Mouse (Mus musculus) spleen, postnatal 14 days (tissue): ENCODE data around the gene Cd200r1.

ENCODE experiments used
- DNase-seq, 2 experiments: peaks; one replicate each; pipeline ENCODE4 v3.0.0; 2021 to 2022; ENCODE audit warnings: low spot score in 2 of 2

Cd200r1 gene

DNA sequence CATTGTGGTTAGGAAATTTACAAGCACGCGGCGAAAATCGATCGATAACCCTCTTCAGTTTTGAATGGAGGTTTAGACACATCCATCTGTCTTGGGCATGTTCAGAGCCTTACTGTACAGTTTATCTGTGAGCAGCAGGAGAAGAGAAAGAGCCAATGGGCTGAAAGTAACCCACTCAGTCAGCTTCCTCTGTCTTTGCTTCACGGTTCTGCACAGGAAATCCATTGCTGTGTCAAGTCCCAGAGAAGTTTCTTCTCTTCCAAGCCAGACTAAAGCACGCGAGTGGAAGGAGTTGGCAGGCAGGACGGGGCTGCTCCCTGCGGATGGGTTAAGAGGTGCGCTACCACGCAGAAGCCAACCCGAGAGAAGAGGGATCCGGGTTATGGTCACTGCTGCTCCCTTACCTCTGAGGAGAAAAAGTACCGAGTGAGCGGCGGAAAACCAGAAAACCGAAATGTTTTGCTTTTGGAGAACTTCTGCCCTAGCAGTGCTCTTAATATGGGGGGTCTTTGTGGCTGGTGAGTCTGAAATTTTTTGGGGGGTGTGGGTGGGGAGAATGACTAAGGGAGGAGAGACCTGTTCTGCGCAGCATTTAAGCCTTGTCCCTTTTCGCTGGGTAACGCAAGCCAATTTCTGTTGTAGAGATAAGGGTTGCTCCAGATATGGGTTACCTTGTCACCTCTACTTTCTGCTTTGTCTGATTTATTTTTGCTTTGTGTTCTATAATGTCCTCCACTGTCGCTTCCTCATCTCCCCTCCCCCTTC is at the start of gene Cd200r1:
Cd200r1 (plus strand) TSS at position 182 of the 765 bp plus-strand sequence.
- DNase-seq: no peak

DNA sequence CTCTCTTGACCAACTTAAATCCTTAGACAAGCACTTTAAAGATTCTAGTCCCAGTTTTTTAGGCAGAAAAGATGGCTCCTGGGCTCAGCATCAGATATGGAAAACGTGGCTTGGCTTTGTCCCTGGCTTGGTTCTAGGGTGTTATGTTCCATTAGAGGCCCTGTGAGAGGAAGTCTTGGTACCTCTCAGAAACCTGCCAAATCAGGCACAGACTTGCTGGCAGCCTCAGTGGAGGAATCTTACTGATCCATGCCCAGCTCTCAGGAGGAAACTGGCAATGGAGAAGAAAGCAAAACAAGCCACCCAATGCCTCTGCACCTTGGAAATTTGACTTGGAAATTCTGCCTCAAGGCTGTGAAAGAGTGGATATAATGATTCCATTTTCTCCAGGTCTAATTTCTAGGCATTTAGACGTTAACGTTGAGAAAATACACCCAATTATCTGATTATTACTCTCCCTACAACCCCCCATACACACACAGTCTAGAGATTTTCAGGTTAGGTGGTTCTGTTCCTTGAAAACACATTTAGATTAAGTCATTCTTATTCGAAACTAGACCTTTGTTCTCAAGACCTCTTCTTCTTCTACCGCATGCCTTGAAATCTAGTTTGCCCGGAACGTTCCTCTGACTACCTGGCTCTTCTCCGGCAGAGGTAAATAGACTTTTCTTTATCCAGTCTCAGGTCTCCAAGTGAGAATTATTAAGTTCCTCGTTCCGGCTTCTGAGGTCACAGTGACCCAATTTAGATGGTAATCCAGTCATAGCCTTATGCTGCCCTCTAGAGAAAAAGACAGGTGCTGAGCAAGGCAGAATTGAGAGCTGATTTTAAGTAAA is 49.0 kb upstream of the Cd200r1 start:
- no peak for DNase-seq

DNA sequence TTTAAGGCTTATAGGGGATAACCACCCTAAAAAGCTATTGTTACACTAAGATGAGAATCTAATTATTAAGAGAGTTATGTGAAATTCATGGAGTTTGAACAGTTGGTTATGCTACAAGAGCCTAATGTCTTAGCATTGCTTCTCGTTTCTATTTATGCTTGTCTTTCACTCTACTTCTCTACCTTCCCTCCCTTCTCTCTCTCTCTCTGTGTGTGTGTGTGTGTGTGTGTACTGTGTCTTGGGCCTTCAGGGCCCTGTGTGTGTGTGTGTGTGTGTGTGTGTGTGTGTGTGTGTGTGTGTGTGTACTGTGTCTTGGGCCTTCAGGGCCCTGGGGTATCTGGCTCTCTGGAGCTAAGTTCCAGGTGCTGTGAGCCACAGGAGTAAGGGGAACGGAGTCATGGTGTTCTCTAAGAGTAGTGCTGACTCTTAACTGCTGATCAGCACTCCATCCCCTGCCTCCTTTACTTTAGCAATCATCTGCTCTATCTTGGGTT is 48.3 kb upstream of the Cd200r1 start:
- no peak for DNase-seq

DNA sequence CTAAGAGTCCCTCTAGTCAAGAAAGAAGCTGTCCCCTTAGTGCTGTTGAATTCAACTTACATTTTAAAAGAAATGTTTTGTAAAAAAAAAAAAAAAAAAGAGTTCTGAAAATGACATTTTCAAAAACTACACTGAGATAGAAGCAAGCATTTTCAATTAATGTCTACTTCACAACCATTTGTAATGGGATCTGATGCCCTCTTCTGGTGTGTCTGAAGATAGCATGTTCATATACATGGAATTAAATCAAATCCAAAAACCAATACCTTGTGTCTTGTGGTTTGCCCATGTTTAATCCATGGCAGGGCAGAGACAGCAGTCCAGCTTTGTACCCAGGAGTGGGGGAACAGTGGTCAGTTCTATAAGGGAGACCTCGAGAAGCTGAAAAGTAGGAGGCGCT is 47.7 kb upstream of the Cd200r1 start:
- no peak for DNase-seq

DNA sequence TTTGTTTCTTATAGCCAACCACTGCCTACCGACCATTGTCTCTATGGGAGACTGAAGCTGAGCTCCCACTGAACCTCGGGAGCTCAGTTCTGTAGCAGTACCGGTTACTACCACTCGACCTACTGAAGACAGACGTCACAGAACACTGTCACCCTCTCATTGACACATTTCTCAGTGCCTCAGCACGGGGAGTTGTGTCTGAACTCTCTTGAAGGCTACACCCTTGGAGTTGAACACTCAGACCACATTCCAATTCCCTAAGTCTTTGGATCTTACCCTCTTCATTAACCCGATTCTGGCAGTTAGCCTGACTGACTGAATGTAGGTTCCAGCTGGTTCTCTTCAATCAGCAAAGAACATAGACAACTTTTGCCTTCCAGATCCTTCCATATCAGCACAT is 46.2 kb upstream of the Cd200r1 start:
- DNase-seq: no peak

DNA sequence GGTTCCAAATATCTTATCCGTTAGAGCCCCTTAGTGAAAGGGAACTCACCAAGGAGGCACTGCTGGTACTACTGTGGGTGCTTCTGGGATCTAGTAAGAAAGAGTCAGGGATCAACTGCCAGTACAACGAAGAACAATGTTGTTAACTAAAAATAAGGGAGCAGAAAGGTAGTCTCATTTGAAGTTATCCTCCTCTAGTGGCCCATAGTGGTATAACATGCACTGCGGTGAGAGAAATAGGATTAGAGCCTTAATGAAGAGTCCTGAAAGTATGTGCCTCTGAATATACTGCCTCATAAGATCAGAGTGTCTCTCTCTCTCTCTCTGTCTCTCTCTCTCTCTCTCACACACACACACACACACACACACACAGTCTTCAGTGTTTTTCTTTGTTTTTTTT is 45.0 kb upstream of the Cd200r1 start:
- DNase-seq: no peak

DNA sequence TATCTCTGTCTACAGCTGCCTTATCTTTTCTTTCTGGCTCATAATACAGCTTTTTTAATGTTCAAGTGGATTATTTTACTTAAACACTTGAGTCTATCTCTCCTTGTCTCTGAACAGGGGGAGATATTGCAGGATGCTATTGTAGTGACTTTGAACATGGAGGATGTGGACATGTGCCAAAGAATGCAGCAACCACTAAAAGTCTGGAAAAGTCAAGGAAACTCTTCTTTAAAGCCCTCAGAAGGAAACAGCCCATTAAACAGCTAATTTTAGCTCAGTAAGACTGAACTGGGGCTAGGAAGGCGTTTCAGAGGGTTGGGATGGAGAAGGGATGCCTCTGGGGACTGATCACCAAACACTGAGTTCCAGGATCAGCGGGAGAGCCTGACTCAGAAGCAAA is 42.9 kb upstream of the Cd200r1 start:
- no peak for DNase-seq

DNA sequence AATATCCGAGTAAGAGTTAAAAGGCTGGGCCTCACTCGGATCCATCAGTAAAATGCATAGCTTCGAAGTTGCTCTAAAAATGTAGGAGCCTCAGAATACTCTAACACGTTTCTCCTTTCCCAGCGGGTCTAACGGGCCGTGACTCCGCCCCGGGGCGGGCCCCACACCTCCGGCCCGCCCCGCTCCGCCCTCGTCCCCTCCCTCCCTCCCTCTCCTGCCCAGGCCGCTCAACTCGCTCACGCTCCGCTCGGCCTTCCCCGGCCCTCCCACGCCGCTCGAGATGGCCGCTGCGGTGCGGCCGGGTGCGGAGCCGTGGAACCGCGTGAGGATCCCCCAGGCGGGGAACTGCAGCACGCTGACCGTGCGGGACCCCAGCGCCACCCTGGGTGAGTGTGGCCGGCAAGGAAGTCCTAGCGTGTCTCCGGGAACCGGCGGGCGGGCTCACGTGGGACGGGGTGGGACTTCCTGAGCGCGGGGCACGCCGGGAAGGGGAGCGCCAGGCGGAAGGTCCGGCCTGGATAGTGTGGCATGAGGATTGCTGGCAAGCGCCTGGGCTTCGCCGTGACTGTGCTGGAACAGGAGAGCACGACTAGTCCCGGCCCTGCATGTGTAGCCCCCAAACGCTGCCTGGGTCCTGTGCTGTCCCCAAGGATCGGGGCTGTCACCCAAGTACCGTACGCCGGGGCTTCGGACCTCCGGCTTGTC is 41.3 kb upstream of the Cd200r1 start, which contains the start of gene Nepro:
Nepro (plus strand) TSS at position 219 of the 705 bp plus-strand sequence.
- peak; percentile 78 to 84 for DNase-seq

DNA sequence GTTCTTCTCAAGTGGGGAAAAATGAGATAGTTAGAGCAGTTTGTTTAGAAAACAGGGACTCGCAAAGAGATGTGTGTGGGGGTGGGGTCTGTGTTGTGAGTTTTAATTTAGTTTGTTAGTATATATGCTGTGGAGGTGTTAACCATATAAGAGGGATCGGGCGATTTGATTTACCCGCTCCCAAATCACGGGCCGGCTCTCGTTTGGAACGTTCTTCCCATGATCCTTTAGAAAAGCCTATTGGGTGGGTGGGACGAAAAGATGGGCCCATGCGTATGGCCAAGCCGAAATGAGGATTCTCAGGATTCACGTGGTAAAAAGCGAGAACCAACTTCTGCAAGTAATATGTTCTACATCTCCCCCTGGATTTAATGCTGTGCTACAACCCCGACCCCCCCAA is 40.7 kb upstream of the Cd200r1 start:
- no peak for DNase-seq

DNA sequence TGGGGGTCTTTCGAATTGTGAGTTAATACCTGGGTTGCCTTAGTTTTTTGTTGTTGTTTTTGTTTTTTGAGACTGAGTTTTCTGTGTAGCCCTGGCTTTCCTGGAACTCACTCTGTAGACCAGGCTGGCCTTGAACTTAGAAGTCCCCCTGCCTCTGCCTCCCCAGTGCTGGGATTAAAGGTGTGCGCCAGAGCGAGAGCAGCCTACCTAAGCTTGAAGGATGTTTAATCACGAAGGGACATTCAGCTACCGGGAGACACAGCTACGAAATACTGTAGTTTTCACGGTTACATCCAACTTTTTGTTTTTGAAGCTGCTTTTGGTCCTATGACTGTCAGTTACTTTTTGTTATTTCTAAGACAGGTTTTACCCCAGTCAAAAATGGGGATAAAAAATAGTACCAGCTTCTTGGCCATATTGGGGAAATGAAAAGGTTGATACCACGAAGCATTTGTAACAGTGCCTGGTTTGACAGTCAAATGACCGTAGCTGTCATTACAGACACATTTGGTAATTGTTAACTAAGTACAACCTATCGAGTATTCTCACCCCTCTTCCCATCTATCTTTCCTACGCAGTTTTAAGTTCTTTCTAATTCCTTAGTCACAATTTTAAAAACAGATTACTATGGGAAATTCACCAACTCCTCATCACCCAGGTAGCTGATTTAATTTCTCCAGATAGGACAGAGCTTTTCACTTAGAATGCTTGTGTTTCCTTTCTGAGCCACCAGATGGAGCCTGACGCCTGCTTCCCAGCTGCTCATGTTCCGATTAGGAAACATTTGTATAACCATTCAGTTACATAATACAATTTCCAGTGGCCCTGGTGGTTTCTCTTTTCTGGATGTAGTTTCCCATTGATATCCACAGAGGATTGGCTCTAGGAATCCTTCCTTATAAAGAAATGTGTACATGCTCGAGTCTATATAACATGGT is 40.0 kb upstream of the Cd200r1 start:
- DNase-seq: peak; percentile 14 to 51

DNA sequence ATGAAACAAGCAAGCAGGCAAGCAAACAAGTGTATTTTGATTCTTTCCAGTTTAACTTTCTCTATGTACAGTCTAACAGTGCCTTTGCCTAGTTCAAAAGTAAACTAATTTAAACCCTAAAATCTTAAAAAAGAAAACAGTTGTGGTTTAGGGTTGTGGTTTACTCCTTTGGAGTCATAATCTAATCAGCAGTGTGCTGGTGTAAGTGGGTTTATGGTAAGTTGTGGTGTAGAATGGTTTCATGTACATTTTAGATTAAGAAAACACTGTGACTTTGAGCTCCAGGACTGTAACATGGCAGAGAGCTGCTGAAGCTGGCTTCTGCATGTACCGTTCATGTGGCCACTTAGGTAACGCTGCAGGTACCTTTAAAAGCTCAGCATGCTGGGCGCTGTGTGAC is 38.0 kb upstream of the Cd200r1 start:
- DNase-seq: no peak

DNA sequence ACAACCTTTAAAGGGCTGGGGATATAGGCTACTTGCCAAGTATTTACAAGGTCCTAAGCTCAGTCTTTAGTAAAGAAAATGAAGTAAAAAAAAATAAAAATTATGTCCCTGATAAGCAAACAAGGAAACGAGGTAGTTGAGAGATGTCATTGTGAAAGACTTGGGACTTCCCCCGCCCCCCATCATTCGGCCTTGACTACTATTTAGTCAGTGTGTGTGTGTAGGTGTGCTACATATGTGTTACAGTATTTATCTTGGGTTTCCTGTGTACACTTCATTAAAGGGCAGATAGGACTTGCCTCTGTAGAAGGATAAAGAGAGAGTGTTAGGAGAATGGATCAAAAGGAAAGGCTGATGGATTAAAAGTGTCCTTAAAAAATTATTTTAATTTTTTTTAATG is 31.5 kb upstream of the Cd200r1 start:
- DNase-seq: no peak

DNA sequence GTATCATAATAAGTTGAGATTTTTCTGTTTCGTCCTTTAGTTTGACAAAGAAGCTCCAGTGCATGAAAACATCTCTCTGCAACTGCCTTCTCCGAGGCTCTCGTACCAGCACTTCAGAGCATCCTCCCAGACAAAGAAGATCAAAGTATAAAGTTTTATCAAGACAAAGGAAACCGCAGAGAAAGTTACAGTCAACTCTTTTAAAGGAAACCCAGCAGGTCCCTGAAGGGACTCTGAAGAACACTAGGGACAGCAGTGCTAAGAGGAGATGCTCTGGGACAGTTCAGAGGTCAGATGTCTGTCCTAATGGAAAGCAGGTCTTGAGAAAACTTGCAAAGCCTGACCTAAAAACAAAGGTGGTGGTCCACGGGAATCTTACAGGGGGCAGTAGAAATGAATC is 29.9 kb upstream of the Cd200r1 start:
- no peak for DNase-seq

DNA sequence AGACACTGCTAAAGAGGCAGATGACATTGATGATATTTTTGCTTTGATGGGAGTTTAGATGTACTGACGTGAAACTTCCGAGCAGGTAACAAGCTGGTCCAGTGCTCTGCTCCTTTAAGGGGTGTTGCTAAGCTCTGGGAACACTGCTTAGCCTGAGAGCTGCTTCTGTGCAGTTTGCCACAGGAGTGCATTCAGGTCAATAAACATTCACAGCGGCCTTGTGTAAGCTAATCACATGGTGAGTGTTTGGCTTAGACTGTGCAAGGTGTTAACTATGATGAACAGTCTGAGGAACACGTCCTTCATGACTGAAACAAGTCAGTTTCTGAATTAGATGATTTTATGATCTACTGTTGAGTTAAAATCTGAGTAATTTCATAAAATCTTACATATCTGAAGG is 29.4 kb upstream of the Cd200r1 start:
- no peak for DNase-seq

DNA sequence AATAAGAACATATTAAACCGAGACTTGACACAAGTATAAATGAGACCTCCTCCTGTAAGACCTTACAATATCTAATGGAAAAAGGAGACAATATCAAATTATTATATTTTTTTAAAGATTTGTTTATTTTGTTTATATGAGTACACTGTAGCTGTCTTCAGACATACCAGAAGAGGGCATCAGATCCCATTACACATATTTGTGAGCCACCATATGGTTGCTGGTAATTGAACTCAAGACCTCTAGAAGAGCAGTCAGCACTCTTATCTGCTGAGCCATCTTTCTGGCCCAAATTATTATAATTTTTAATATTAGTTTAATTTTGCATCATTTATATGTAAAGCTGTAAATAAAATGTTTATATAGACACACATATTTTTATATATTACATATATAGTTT is 22.8 kb upstream of the Cd200r1 start:
- DNase-seq: no peak

DNA sequence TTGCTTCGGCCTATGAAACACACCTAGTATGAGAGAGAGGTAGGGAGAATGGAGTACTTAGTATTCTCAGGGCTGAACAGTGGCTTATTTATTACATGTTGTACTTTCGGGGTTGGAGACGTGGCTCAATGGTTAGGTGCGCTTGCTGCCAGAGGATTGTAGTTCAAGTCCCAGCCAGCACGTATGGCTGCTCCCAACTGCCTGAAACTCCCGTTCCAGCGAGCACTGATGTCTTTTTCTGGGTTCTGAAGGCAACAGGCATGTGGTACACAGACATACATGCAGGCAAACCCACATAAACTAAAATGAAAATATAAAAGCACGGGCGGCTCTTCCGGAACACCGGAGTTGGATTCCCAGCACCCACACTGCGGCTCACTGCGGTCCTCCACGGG is 20.1 kb upstream of the Cd200r1 start:
- DNase-seq: no peak

DNA sequence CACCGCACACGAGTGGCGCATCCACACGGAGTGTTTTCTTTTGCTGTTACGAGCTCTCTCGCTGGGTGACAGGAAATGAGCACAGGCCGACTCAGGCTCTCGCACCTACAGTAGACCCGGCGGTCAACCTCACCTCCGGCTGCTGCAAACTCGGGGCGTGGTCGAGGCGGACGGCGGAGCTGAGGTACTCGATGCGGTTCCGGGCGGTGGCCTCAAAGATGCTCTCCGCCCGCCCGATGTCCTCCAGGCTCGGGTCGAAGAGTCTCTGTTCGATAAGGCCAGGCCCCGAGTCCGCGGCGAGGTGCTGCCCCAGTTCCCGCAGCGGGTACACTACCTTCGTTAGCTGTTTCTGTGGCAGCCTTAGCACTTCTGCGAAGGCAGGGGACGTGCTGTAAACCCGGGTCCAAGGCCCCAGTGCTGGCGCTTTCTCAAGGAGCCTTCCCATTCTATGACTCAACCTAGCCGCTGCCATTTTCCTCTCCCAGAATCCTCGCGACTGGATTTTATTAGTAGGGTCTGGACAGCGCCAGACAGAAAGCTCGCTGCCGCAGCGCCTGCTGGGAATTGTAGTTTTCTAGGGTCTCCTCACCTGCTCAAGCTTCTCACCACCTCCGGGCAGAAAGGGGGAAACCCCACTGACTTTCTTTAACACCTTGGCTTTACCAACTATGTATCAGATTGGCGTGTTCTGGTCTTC is 19.5 kb upstream of the Cd200r1 start, which contains the start of gene Gtpbp8:
Gtpbp8 (minus strand) TSS at position 498 of the 697 bp plus-strand sequence.
- DNase-seq: peak; percentile 59 to 73

DNA sequence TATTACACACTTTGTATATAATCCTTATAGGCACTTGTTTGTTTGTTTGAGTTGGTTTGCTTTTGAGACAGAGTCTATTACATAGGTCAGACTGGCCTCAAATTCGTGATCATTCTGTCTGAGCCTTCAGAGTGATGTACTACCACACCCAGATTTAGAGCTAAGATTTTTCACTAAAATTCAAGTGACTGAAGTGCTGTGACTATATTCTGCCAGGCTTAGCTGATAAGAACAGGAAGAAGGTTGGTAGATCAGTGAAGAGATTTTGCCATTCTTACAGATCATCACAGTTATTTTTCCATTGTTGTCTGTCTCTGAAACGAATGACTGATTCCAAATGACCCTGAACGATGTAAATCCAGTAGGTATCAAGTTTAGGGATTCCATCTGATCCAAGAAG is 17.5 kb upstream of the Cd200r1 start:
- no peak for DNase-seq

DNA sequence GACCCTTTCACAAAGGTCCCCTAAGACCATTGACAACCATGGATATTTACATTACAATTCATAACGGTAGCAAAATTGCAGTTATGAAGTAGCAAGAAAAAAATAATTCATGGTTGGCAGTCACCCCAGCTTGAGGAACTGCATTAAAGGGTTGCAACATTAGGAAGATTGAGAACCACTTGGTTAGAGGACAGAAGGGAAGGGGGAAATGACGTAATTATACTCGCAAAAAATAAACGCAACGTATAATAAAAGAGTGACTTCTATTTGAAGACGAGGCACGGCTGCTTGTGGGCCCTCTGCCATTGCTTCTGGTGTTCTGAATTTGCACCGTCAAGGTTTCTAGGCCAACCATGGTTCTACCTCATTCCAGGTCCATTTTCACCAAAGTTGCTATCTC is 7.8 kb upstream of the Cd200r1 start:
- DNase-seq: no peak

DNA sequence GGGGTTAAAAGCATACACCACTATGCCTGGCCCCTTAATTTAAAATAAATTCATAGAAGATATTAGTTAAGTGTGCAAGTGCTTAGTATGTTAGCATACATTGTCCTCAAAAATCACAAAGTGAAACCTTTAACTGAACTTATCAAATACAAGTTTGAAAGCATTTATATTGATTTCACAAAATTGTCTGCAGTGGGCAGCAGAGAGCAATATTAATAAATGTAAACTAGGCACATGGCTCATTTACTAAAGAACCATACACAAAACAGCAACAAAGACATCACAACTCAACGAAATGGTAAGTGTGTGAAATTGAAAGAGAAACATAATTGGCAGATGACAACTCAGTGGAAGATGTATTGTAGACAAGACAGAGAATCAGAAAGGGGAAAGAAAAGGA is 3.7 kb upstream of the Cd200r1 start:
- no peak for DNase-seq
